19 mouse cellular contexts compared by ENCODE assay signal in genomic region chr3:27598437-27599382, GRCm38 (mm10).
DNase-seq lines count a peak whose midpoint lies in the region; ATAC-seq and TF ChIP-seq lines count a peak whose summit lies in the region.
"Had no signal": no experiment of that assay in that cellular context is flagged by ENCODE, and none has a peak within 500 bp of the region (broad histone marks: within the 10 kb centered on the region; RNA-seq: fewer than 3 reads in every experiment).

No protein-coding gene starts in this region.

- H3K4me2 ChIP-seq in hindbrain, embryonic 14.5 days (replicated peaks), result no peak overlapping the region
- H3K4me2 ChIP-seq in hindbrain, embryonic 12.5 days (replicated peaks), result no peak overlapping the region
- no peak overlapping the region for H3K4me2 ChIP-seq in neural tube, embryonic 13.5 days
- H3K4me2 ChIP-seq in neural tube, embryonic 15.5 days, result no peak overlapping the region
- H3K4me2 ChIP-seq in stomach, postnatal 0 days (replicated peaks; ENCODE audit: low read depth), result no peak overlapping the region
- H3K4me2 ChIP-seq: forebrain, embryonic 15.5 days; limb, embryonic 12.5 days; stomach, embryonic 15.5 days had no signal

- H3K4me1 ChIP-seq in hindbrain, embryonic 14.5 days (replicated peaks; ENCODE audit: control insufficient read depth, insufficient read depth, low read length), result peaks cover 3% of the 10 kb centered on the region; the same call in 1 of the 2 replicates
- peaks cover 9% of the 10 kb centered on the region for H3K4me1 ChIP-seq in hindbrain, embryonic 12.5 days
- H3K4me1 ChIP-seq in neural tube, embryonic 13.5 days (replicated peaks), result peaks cover 16% of the 10 kb centered on the region
- peaks cover 15% of the 10 kb centered on the region for H3K4me1 ChIP-seq in neural tube, embryonic 15.5 days
- 0 out of 2 replicates have a peak, but pooled peaks cover 5% of the 10 kb centered on the region for H3K4me1 ChIP-seq in stomach, postnatal 0 days (replicated peaks; ENCODE audit: control insufficient read depth, insufficient read depth)

- intact Hi-C loops in left cerebral cortex, postnatal 25 days (cut with DNase I), result no loop called here

- no peaks in the 10 kb centered on the region for H3K27me3 ChIP-seq in hindbrain, embryonic 14.5 days (ENCODE audit: control insufficient read depth, insufficient read depth, low read length)
- no peaks in the 10 kb centered on the region for H3K27me3 ChIP-seq in hindbrain, embryonic 12.5 days
- H3K27me3 ChIP-seq in neural tube, embryonic 13.5 days, result no peaks in the 10 kb centered on the region
- no peaks in the 10 kb centered on the region for H3K27me3 ChIP-seq in neural tube, embryonic 15.5 days (replicated peaks)
- no peaks in the 10 kb centered on the region for H3K27me3 ChIP-seq in stomach, postnatal 0 days (ENCODE audit: control insufficient read depth, insufficient read depth, low read length)
- H3K27me3 ChIP-seq: forebrain, embryonic 15.5 days; limb, embryonic 12.5 days; stomach, embryonic 15.5 days had no signal

- no peak overlapping the region for H3K27ac ChIP-seq in hindbrain, embryonic 14.5 days
- no peak overlapping the region for H3K27ac ChIP-seq in hindbrain, embryonic 12.5 days
- H3K27ac ChIP-seq in neural tube, embryonic 13.5 days (replicated peaks), result no peak overlapping the region
- H3K27ac ChIP-seq in neural tube, embryonic 15.5 days (replicated peaks), result no peak overlapping the region
- H3K27ac ChIP-seq in stomach, postnatal 0 days (replicated peaks), result no peak overlapping the region
- H3K27ac ChIP-seq: forebrain, embryonic 15.5 days; limb, embryonic 12.5 days; stomach, embryonic 15.5 days had no signal

- no peak for TF ChIP-seq EP300 in stomach, postnatal 0 days (optimal IDR thresholded peaks at IDR 0.05)

- TF ChIP-seq CTCF in stomach, postnatal 0 days (IDR thresholded peaks at IDR 0.05; ENCODE audit: low read depth), result no peak

- no peaks in the 10 kb centered on the region for H3K9me3 ChIP-seq in hindbrain, embryonic 14.5 days (ENCODE audit: control insufficient read depth, low read length)
- no peaks in the 10 kb centered on the region for H3K9me3 ChIP-seq in hindbrain, embryonic 12.5 days (replicated peaks)
- H3K9me3 ChIP-seq in neural tube, embryonic 13.5 days, result no peaks in the 10 kb centered on the region
- no peaks in the 10 kb centered on the region for H3K9me3 ChIP-seq in neural tube, embryonic 15.5 days (replicated peaks)
- no peaks in the 10 kb centered on the region for H3K9me3 ChIP-seq in stomach, postnatal 0 days (ENCODE audit: control insufficient read depth, low read length)
- H3K9me3 ChIP-seq: forebrain, embryonic 15.5 days; limb, embryonic 12.5 days; stomach, embryonic 15.5 days had no signal

- no peaks in the 10 kb centered on the region for H3K36me3 ChIP-seq in hindbrain, embryonic 14.5 days (replicated peaks; ENCODE audit: control insufficient read depth, insufficient read depth)
- H3K36me3 ChIP-seq in hindbrain, embryonic 12.5 days, result no peaks in the 10 kb centered on the region
- no peaks in the 10 kb centered on the region for H3K36me3 ChIP-seq in neural tube, embryonic 13.5 days
- H3K36me3 ChIP-seq in neural tube, embryonic 15.5 days, result no peaks in the 10 kb centered on the region
- H3K36me3 ChIP-seq in stomach, postnatal 0 days (ENCODE audit: control insufficient read depth, insufficient read depth, low read length), result no peaks in the 10 kb centered on the region
- H3K36me3 ChIP-seq: forebrain, embryonic 15.5 days; limb, embryonic 12.5 days; stomach, embryonic 15.5 days had no signal

- H3K4me3 ChIP-seq in hindbrain, embryonic 14.5 days (replicated peaks; ENCODE audit: low read length), result no peak overlapping the region
- no peak overlapping the region for H3K4me3 ChIP-seq in hindbrain, embryonic 12.5 days
- no peak overlapping the region for H3K4me3 ChIP-seq in neural tube, embryonic 13.5 days
- no peak overlapping the region for H3K4me3 ChIP-seq in neural tube, embryonic 15.5 days (replicated peaks)
- H3K4me3 ChIP-seq in stomach, postnatal 0 days (ENCODE audit: low read depth, low read length), result no peak overlapping the region
- H3K4me3 ChIP-seq: forebrain, embryonic 15.5 days; limb, embryonic 12.5 days; myocyte; stomach, embryonic 15.5 days had no signal

- ATAC-seq in hindbrain, embryonic 14.5 days (ENCODE audit: low FRiP score), result peak; percentile 48; the same call in 1 of the 2 replicates
- no peak for ATAC-seq in hindbrain, embryonic 12.5 days (ENCODE audit: low FRiP score)
- 0 out of 2 replicates have a peak, but pooled peaks have one; percentile 40 for ATAC-seq in neural tube, embryonic 13.5 days (ENCODE audit: low read depth)
- no peak for ATAC-seq in neural tube, embryonic 15.5 days (ENCODE audit: low FRiP score)
- ATAC-seq in stomach, postnatal 0 days (ENCODE audit: low FRiP score, low TSS enrichment), result peak; percentile 49
- ATAC-seq: activated CD4-positive, CD25-positive, alpha-beta regulatory T cell, adult 4 months; forebrain, embryonic 15.5 days; liver, postnatal 0 days had no signal

- 90% methylated on average over 11 of the region's 11 CpGs for WGBS in hindbrain, embryonic 14.5 days
- 90% methylated on average over 11 of the region's 11 CpGs for WGBS in hindbrain, embryonic 12.5 days
- WGBS in neural tube, embryonic 13.5 days, result 90% methylated on average over 11 of the region's 11 CpGs
- 88% methylated on average over 11 of the region's 11 CpGs for WGBS in neural tube, embryonic 15.5 days
- 72% methylated on average over 11 of the region's 11 CpGs for WGBS in stomach, postnatal 0 days

- no peak overlapping the region for H3K9ac ChIP-seq in hindbrain, embryonic 14.5 days
- H3K9ac ChIP-seq in hindbrain, embryonic 12.5 days, result no peak overlapping the region
- H3K9ac ChIP-seq in neural tube, embryonic 13.5 days, result no peak overlapping the region
- no peak overlapping the region for H3K9ac ChIP-seq in neural tube, embryonic 15.5 days (replicated peaks)
- no peak overlapping the region for H3K9ac ChIP-seq in stomach, postnatal 0 days (ENCODE audit: low read length)
- H3K9ac ChIP-seq: forebrain, embryonic 15.5 days; limb, embryonic 12.5 days; liver, postnatal 0 days; stomach, embryonic 15.5 days had no signal

- no peak for DNase-seq in hindbrain, embryonic 14.5 days (ENCODE audit: low spot score)
- DNase-seq in ZHBTc4 (ENCODE audit: low read depth, low spot score), result peak; percentile 41
- DNase-seq in stomach, postnatal 0 days (ENCODE audit: low spot score), result no peak
- no peak for DNase-seq in left cerebral cortex, postnatal 25 days (ENCODE audit: low spot score in 2 of 2)
- DNase-seq in retina, postnatal 1 day, result no peak
- DNase-seq: adrenal gland, postnatal 36 days; cerebellum, adult 11 months; gastrocnemius, postnatal 10 days; kidney, postnatal 36 days; liver, postnatal 0 days; thymus, postnatal 4 days had no signal

Comparison
In these comparisons a context has a peak if more than half of its experiments do, and no peak if none do; other contexts are left out.
1. ATAC-seq: peak in hindbrain, embryonic 14.5 days (single experiment), neural tube, embryonic 13.5 days (single experiment) and stomach, postnatal 0 days (single experiment); none in hindbrain, embryonic 12.5 days (single experiment) and neural tube, embryonic 15.5 days (single experiment).